Mouse (Mus musculus): Measurements from ENCODE around the gene Rdh16. TPM values are rescaled to one million over a fixed set of nuclear protein-coding genes. Genes with fewer than 3 reads are reported as not detected.
"Not testable (repeated sequence)": the region's sequence is repeated elsewhere in the genome, so short reads cannot be mapped to it uniquely, and the experiment has no call there.

Rdh16 gene
- total and polyA plus RNA-seq, 2 experiments from 2014 or later = 0.07 TPM; not detected in 1

GRCm38 (mm10) chr10:127763914-127764680 lies 36.9 kb upstream of the Rdh16 start:
- H3K27me3 ChIP-seq (ENCODE audit: insufficient read depth, low read length) = no peaks in the 10 kb centered on the region
- no peak overlapping the region for H3K4me2 ChIP-seq (ENCODE audit: low read depth)
- H3K4me1 ChIP-seq (ENCODE audit: insufficient read depth) = no peaks in the 10 kb centered on the region
- no peak overlapping the region for H3K9ac ChIP-seq
- no peaks in the 10 kb centered on the region for H3K36me3 ChIP-seq (ENCODE audit: insufficient read depth)
- H3K9me3 ChIP-seq (ENCODE audit: low read length) = no peaks in the 10 kb centered on the region
- DNase-seq = no peak
- H3K4me3 ChIP-seq (ENCODE audit: low read depth, low read length) = no peak overlapping the region
- no peak for ATAC-seq
- WGBS = 63% methylated on average over 12 of the region's 12 CpGs
- no peak overlapping the region for H3K27ac ChIP-seq (ENCODE audit: low read depth, low read length)
- no peak for TF ChIP-seq CTCF (IDR thresholded peaks at IDR 0.05; ENCODE audit: low read depth)

GRCm38 (mm10) chr10:127766564-127766963 lies 34.4 kb upstream of the Rdh16 start:
- ATAC-seq = no peak
- no peak for TF ChIP-seq CTCF (IDR thresholded peaks at IDR 0.05; ENCODE audit: low read depth)
- WGBS = 100% methylated on average over 1 of the region's 1 CpGs

GRCm38 (mm10) chr10:127776011-127776410 lies 24.9 kb upstream of the Rdh16 start, which contains the start of gene Rdh9:
Gene Rdh9, plus strand, starts transcription at chr10:127776386.
- Histone ChIP-seq H3K4me1 (ENCODE audit: insufficient read depth) (no peaks in the 10 kb centered on the region), H3K9ac (no peak within 1 kb of the TSS), H3K27me3 (ENCODE audit: insufficient read depth, low read length) (no peaks in the 10 kb centered on the region), H3K9me3 (ENCODE audit: low read length) (no peaks in the 10 kb centered on the region), H3K36me3 (ENCODE audit: insufficient read depth) (no peaks in the 10 kb centered on the region), H3K4me3 (ENCODE audit: low read depth, low read length) (no peak within 1 kb of the TSS), H3K27ac (ENCODE audit: low read depth, low read length) (no peak within 1 kb of the TSS), H3K4me2 (ENCODE audit: low read depth) (no peak within 1 kb of the TSS)
- TF ChIP-seq CTCF (IDR thresholded peaks at IDR 0.05; ENCODE audit: low read depth) = no peak
- DNase-seq = no peak
- WGBS = 88% methylated on average over 2 of the region's 2 CpGs
- no peak for ATAC-seq

More at GRCm38 (mm10) chr10:127766564-127766963, 34.4 kb upstream of the Rdh16 start:
- Histone ChIP-seq H3K27me3 (ENCODE audit: insufficient read depth, low read length) (no peaks in the 10 kb centered on the region), H3K4me1 (ENCODE audit: insufficient read depth) (no peaks in the 10 kb centered on the region), H3K27ac (ENCODE audit: low read depth, low read length) (no peak overlapping the region), H3K9me3 (ENCODE audit: low read length) (no peaks in the 10 kb centered on the region), H3K9ac (no peak overlapping the region), H3K36me3 (ENCODE audit: insufficient read depth) (no peaks in the 10 kb centered on the region), H3K4me2 (ENCODE audit: low read depth) (no peak overlapping the region), H3K4me3 (ENCODE audit: low read depth, low read length) (no peak overlapping the region)
- DNase-seq = no peak

GRCm38 (mm10) chr10:127782321-127782720 lies 18.6 kb upstream of the Rdh16 start:
- not testable (repeated sequence) for H3K9me3 ChIP-seq (ENCODE audit: low read length); H3K4me2 ChIP-seq (ENCODE audit: low read depth); H3K27me3 ChIP-seq (ENCODE audit: insufficient read depth, low read length); ATAC-seq; DNase-seq; H3K27ac ChIP-seq (ENCODE audit: low read depth, low read length); H3K36me3 ChIP-seq (ENCODE audit: insufficient read depth); H3K9ac ChIP-seq; H3K4me1 ChIP-seq (ENCODE audit: insufficient read depth); H3K4me3 ChIP-seq (ENCODE audit: low read depth, low read length)
- 97% methylated on average over 17 of the region's 17 CpGs for WGBS

- not testable (repeated sequence) for H3K4me3 ChIP-seq (ENCODE audit: low read depth, low read length); H3K9me3 ChIP-seq (ENCODE audit: low read length); H3K27ac ChIP-seq (ENCODE audit: low read depth, low read length); H3K36me3 ChIP-seq (ENCODE audit: insufficient read depth); H3K9ac ChIP-seq; DNase-seq; H3K4me1 ChIP-seq (ENCODE audit: insufficient read depth); H3K4me2 ChIP-seq (ENCODE audit: low read depth); H3K27me3 ChIP-seq (ENCODE audit: insufficient read depth, low read length); ATAC-seq
- 74% methylated on average over 1 of the region's 1 CpGs for WGBS
These were observed 15.5 kb upstream of the Rdh16 start for GRCm38 (mm10) chr10:127785411-127785810.

GRCm38 (mm10) chr10:127799295-127799694 lies 1.7 kb upstream of the Rdh16 start:
- 57% methylated on average over 1 of the region's 1 CpGs for WGBS
- ATAC-seq (no peak), DNase-seq (no peak)
- Histone ChIP-seq H3K4me2 (ENCODE audit: low read depth) (no peak overlapping the region), H3K36me3 (ENCODE audit: insufficient read depth) (no peaks in the 10 kb centered on the region), H3K27me3 (ENCODE audit: insufficient read depth, low read length) (no peaks in the 10 kb centered on the region), H3K4me3 (ENCODE audit: low read depth, low read length) (no peak overlapping the region), H3K9me3 (ENCODE audit: low read length) (no peaks in the 10 kb centered on the region), H3K9ac (no peak overlapping the region), H3K27ac (ENCODE audit: low read depth, low read length) (no peak overlapping the region), H3K4me1 (ENCODE audit: insufficient read depth) (no peaks in the 10 kb centered on the region)
- no peak for TF ChIP-seq CTCF (IDR thresholded peaks at IDR 0.05; ENCODE audit: low read depth)

- 90% methylated on average over 2 of the region's 2 CpGs for WGBS
- no peak overlapping the region for H3K27ac ChIP-seq (ENCODE audit: low read depth, low read length)
- no peak for TF ChIP-seq CTCF (IDR thresholded peaks at IDR 0.05; ENCODE audit: low read depth)
These were observed 660 bp downstream of the Rdh16 start for GRCm38 (mm10) chr10:127801612-127802011.

More at GRCm38 (mm10) chr10:127801612-127802011, 660 bp downstream of the Rdh16 start:
- no peak for DNase-seq
- Histone ChIP-seq H3K9ac (no peak overlapping the region), H3K4me2 (ENCODE audit: low read depth) (no peak overlapping the region), H3K9me3 (ENCODE audit: low read length) (no peaks in the 10 kb centered on the region), H3K4me1 (ENCODE audit: insufficient read depth) (no peaks in the 10 kb centered on the region), H3K36me3 (ENCODE audit: insufficient read depth) (no peaks in the 10 kb centered on the region), H3K4me3 (ENCODE audit: low read depth, low read length) (no peak overlapping the region), H3K27me3 (ENCODE audit: insufficient read depth, low read length) (no peaks in the 10 kb centered on the region)
- no peak for ATAC-seq

Measured in forebrain, postnatal 0 days (tissue).